Mouse (Mus musculus) stomach, embryonic 14.5 days (tissue): ENCODE measurements around the gene Hba-a1. TPM values are rescaled to one million over a fixed set of nuclear protein-coding genes. Genes with fewer than 3 reads are reported as not detected.

Source experiments
- ATAC-seq: fragments of 200-750 bp; cut with Nextera tagmentation; 2 replicates; pipeline ENCODE4 v1.8.0; 2017; ENCODE audit warnings: low read depth, moderate TSS enrichment; ENCODE audit not compliant: insufficient number of reproducible peaks, insufficient read depth, low FRiP score
- H3K27ac ChIP-seq: fragments of 300-500 bp; sonication (generic); 2 replicates; pipeline ENCODE4 v1.5.1; 2014; ENCODE audit warnings: mild to moderate bottlenecking, low read length, moderate library complexity, mixed read lengths
- H3K27me3 ChIP-seq: fragments of 300-500 bp; sonication (generic); 2 replicates; pipeline ENCODE4 v1.6.1; 2014; ENCODE audit warnings: low read length, control low read depth, mixed read lengths; ENCODE audit not compliant: control insufficient read depth, insufficient read depth
- H3K36me3 ChIP-seq: fragments of 300-500 bp; sonication (generic); 2 replicates; pipeline ENCODE4 v1.6.1; 2014; ENCODE audit warnings: mild to moderate bottlenecking, control low read depth, low read length, moderate library complexity, mixed read lengths; ENCODE audit not compliant: control insufficient read depth, insufficient read depth
- H3K4me1 ChIP-seq: fragments of 300-500 bp; sonication (generic); 2 replicates; pipeline ENCODE4 v1.6.1; 2014; ENCODE audit warnings: low read length, control low read depth, mixed read lengths; ENCODE audit not compliant: control insufficient read depth, insufficient read depth
- H3K4me2 ChIP-seq: fragments of 300-500 bp; sonication (generic); replicated peaks from 2 replicates; pipeline ENCODE4 v1.6.1; 2014; ENCODE audit warnings: low read depth, low read length, control low read depth
- H3K4me3 ChIP-seq: fragments of 300-500 bp; sonication (generic); 2 replicates; pipeline ENCODE4 v1.5.1; 2014; ENCODE audit warnings: low read depth, low read length, control low read depth
- H3K9ac ChIP-seq: fragments of 300-500 bp; sonication (generic); replicated peaks from 2 replicates; pipeline ENCODE4 v1.6.1; 2014; ENCODE audit warnings: low read depth, mild to moderate bottlenecking, control low read depth, low read length, moderate library complexity, mixed read lengths
- H3K9me3 ChIP-seq: fragments of 300-500 bp; sonication (generic); 2 replicates; pipeline ENCODE4 v1.6.1; 2016; ENCODE audit warnings: low read depth, low read length, control low read depth; ENCODE audit not compliant: control insufficient read depth
- WGBS: fragments of 180-500 bp; shearing (Covaris S2); extraction: QIAGEN DNeasy Blood & Tissue Kit; methylation state at CpG from one replicate; pipeline ENCODE4 v1.1.7; 2014; 5-methylcytosine and 5-hydroxymethylcytosine counted together
- polyA plus RNA-seq: library from polyadenylated mRNA; unstranded; fragments of >200 nt; fragmentation: Nextera tagmentation; extraction: Ambion mirVana; gene quantifications from 2 replicates; pipeline ENCODE4 v1.2.1, GENCODE M21; 2014

Hba-a1 gene
- polyA plus RNA-seq, 1 experiment from 2014 or later, result 2,565 TPM

DNA sequence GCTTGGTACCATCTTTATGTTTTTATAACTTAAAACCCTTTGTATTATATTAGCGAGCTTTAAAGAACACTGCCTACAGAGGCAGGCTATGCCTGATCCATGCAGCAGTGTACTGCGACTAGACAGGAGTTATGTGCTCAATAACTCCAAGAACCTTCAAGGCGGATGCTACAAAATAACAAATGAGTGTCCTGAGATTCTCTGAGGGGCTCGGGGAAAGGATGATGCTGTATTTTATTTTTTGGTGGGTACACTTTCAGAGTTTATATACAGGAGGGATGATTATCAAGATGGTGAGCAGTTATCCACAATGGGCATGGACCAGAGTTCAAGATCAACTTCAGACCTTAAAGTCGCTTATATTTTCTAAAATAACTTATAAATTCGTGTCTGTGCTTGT is 16.5 kb upstream of the Hba-a1 start:
- H3K4me2 ChIP-seq, result peak overlapping the region; percentile 59
- no peaks in the 10 kb centered on the region for H3K27me3 ChIP-seq
- no peak for ATAC-seq
- H3K27ac ChIP-seq, result peak overlapping the region; percentile 95
- H3K4me3 ChIP-seq, result peak overlapping the region; percentile 92
- peaks cover 8% of the 10 kb centered on the region; the same call in 1 of the 2 replicates for H3K4me1 ChIP-seq
- H3K36me3 ChIP-seq, result no peaks in the 10 kb centered on the region; the same call in 1 of the 2 replicates
- 14% methylated on average over 6 of the region's 6 CpGs for WGBS
- no peaks in the 10 kb centered on the region for H3K9me3 ChIP-seq
- peak overlapping the region; percentile 96 for H3K9ac ChIP-seq

DNA sequence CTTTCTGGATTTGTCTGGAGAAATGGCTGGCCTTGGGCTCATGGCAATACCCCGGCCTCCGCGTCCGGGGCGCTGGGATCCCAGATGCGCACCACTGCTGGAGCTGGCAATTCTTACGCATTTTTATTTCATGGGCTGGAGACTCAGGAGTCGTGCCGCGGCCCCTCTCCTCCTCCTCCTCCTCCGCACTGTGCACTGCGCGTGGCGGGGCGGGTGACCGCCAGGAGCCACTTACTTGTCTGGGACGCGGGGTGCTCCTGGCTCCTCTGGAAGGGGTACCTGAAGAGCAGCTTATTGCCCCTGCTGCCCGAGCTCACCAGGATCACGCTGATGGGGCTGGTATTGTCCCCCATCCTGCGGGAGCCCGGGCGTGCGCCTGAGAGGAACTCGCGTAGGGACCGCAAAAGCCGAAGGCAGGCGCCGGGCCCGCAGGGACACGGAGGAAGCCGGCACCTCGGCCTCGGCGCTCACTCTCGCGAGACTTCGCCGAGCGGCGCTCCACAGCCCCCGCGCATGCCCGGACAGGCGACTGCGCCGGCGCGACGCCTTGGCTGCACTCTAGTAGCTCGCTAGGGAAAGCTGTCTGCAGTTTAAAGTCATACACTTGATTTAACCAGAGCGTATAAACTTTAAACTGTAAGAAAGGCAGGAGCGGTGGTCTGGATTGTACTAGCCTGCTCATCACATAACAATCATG is 16.0 kb upstream of the Hba-a1 start, which contains the start of gene Nprl3:
TSS of gene Nprl3 (minus strand) at position 520 of the 697 bp plus-strand sequence.
- Histone ChIP-seq H3K27me3 (no peaks in the 10 kb centered on the region), H3K9ac (peak within 1 kb of the TSS; percentile 96), H3K4me1 (peaks cover 8% of the 10 kb centered on the region; the same call in 1 of the 2 replicates), H3K9me3 (no peaks in the 10 kb centered on the region), H3K36me3 (no peaks in the 10 kb centered on the region; the same call in 1 of the 2 replicates), H3K27ac (peak within 1 kb of the TSS; percentile 95), H3K4me2 (peak within 1 kb of the TSS; percentile 59), H3K4me3 (peak within 1 kb of the TSS; percentile 92)
- WGBS, result under 1% methylated on average over 54 of the region's 54 CpGs
- peak; percentile 99 for ATAC-seq

DNA sequence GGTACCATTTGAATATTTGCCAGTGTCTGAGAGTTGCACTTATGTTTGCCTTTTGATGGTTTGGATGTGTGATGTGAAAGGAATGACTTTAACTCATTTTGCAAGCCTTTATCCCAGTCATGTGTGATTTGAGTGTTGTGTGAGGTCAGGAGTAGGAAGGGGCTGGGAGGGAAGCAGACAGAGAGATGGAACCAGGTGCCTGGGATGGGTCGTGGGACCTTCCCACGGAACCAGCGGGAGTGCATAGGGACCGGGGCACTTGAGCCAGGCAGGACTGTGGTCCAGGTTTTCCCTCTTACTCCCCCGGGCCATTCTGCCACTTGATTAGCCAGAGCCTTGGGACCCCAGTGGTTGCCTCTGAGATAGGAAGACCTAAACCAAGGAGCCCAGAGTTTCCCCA is 15.3 kb upstream of the Hba-a1 start:
- Histone ChIP-seq H3K36me3 (no peaks in the 10 kb centered on the region), H3K27me3 (no peaks in the 10 kb centered on the region), H3K9me3 (no peaks in the 10 kb centered on the region), H3K4me2 (peak overlapping the region; percentile 59), H3K27ac (peak overlapping the region; percentile 49; the same call in 1 of the 2 replicates), H3K9ac (peak overlapping the region; percentile 96), H3K4me3 (peak overlapping the region; percentile 92), H3K4me1 (peaks cover 5% of the 10 kb centered on the region; the same call in 1 of the 2 replicates)
- ATAC-seq, result no peak
- WGBS, result 23% methylated on average over 5 of the region's 5 CpGs

DNA sequence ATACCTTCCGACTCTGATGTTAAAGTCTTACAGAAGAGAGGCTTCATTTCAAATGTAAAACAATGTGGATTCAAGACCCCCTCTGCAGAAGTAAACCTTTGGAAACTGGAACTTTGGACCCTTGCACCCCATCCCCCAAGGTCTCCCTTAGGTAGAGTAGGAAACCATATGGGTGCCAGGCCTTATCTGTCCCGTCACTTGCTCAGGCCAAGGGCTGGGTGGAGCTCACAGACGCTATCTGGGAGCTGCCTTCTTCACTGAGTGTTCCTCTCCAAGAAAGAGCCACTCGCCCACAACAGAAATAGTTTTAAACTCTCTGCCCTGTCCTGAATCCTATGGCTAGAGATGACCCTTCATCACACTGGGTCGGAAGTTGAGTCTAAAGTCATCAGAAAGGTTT is 14.4 kb upstream of the Hba-a1 start:
- H3K9me3 ChIP-seq, result no peaks in the 10 kb centered on the region
- no peak overlapping the region for H3K4me2 ChIP-seq
- peak; percentile 59; the same call in 1 of the 2 replicates for ATAC-seq
- no peaks in the 10 kb centered on the region for H3K27me3 ChIP-seq
- H3K27ac ChIP-seq, result no peak overlapping the region
- 77% methylated on average over 5 of the region's 5 CpGs for WGBS
- H3K36me3 ChIP-seq, result no peaks in the 10 kb centered on the region
- H3K4me1 ChIP-seq, result peaks cover 5% of the 10 kb centered on the region; the same call in 1 of the 2 replicates
- no peak overlapping the region for H3K4me3 ChIP-seq
- no peak overlapping the region for H3K9ac ChIP-seq

DNA sequence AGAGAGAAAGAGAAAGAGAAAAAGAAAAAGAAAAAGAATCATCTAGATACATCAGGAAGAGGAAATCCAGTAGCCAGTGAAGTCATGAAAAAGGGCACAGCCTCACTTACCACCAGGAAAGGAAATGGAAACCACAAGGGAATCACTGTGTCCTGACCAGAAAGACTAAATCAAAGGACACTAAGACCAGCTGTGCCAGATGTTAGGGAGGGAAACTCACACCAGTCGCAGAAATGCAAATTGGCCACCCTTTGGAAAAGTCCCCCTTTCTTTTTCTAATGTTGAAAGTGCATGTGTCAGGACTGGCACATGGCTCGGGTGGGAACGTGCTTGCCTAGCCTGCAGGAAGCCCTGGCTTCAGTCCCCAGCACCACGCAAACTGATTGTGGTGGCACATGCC is 12.1 kb upstream of the Hba-a1 start:
- no peaks in the 10 kb centered on the region for H3K9me3 ChIP-seq
- no peak overlapping the region for H3K9ac ChIP-seq
- H3K4me3 ChIP-seq, result no peak overlapping the region
- no peak overlapping the region for H3K27ac ChIP-seq
- H3K4me1 ChIP-seq, result peaks cover 5% of the 10 kb centered on the region; the same call in 1 of the 2 replicates
- H3K27me3 ChIP-seq, result 0 out of 2 replicates have a peak, but pooled peaks cover 3% of the 10 kb centered on the region
- no peak overlapping the region for H3K4me2 ChIP-seq
- no peaks in the 10 kb centered on the region for H3K36me3 ChIP-seq
- 39% methylated on average over 4 of the region's 4 CpGs for WGBS
- ATAC-seq, result no peak

DNA sequence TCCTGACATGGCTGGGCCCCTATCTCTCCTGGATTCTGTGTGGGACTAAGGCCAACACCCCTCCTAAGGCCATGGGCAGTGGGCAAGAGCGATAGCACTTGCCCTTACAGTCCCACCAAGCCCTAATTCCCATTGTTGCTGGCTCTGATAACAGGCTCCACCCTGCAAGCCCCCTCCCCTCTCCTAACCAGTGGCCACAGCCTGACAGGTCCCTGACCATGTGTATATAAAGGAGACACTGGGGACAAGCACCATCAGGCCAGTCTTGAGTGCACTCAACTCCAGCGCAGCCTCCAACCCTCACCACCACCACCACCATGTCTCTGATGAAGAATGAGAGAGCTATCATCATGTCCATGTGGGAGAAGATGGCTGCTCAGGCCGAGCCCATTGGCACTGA is 7.0 kb upstream of the Hba-a1 start, which contains the start of gene Hba-x:
TSS of gene Hba-x (plus strand) at position 54 of the 400 bp plus-strand sequence.
- 0 out of 2 replicates have a peak, but pooled peaks cover 3% of the 10 kb centered on the region for H3K27me3 ChIP-seq
- H3K4me2 ChIP-seq, result no peak within 1 kb of the TSS
- no peak within 1 kb of the TSS for H3K27ac ChIP-seq
- no peak for ATAC-seq
- no peaks in the 10 kb centered on the region for H3K4me1 ChIP-seq
- H3K36me3 ChIP-seq, result no peaks in the 10 kb centered on the region
- no peak within 1 kb of the TSS for H3K9ac ChIP-seq
- WGBS, result 74% methylated on average over 3 of the region's 3 CpGs
- no peak within 1 kb of the TSS for H3K4me3 ChIP-seq
- no peaks in the 10 kb centered on the region for H3K9me3 ChIP-seq

DNA sequence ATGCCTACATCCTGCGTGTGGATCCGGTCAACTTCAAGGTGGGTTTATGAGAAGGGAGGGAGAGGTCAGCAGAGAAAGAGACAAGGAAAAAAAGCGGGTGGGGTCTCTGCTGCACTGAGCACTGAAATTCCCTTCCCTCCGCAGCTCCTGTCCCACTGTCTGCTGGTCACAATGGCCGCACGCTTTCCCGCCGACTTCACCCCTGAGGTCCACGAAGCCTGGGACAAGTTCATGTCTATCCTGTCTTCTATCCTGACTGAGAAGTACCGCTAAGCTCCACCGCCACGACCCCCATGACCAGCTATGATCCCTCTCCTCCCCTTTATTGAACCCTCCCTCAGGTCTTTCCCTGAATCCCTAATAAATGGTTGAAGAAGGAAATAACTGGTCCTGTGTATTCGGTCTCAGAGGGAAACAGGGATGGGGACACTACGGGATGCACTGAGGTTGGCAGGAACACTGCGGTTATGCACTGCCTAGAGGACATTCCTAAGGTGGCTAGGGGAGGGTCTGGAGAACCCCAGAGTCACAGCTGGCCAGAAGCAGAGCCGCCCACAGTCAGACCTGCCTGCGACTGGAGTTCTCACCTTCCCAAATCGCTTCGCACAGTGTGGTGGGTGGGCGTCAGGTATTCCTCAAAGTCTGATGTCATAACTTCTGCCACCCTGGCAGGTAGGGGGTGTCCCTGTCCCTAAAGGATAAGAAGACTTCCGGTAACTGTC is 5.4 kb upstream of the Hba-a1 start:
- Histone ChIP-seq H3K9me3 (no peaks in the 10 kb centered on the region), H3K4me3 (no peak overlapping the region), H3K9ac (no peak overlapping the region), H3K4me1 (no peaks in the 10 kb centered on the region), H3K4me2 (no peak overlapping the region), H3K27ac (no peak overlapping the region), H3K36me3 (no peaks in the 10 kb centered on the region), H3K27me3 (0 out of 2 replicates have a peak, but pooled peaks cover 3% of the 10 kb centered on the region)
- ATAC-seq, result no peak
- 65% methylated on average over 21 of the region's 21 CpGs for WGBS

DNA sequence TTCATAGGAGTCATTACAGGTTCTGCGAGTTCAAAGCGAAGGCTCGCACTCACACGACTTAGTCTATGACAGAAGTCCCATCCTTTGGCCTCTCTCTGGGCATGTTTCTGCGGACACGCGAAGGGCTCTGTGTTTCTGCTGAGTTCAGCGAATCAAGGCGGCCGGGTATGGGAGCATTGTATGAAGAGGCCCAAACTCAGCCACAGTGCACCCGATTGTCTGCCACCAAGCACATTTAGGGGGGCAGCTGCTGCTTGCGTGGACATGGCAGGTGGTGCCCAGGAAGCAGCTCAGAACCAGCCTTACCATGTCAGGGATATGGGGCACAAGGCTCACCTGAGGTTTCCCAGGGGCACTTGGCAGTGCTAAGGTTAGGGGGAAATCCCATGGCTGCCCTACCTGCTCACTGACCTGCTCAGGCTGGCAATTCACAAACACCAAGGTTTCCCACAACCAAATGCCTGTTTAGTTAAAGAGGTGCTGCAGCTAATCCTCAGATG is 4.8 kb upstream of the Hba-a1 start:
- Histone ChIP-seq H3K27ac (no peak overlapping the region), H3K4me3 (no peak overlapping the region), H3K27me3 (0 out of 2 replicates have a peak, but pooled peaks cover 3% of the 10 kb centered on the region), H3K9me3 (no peaks in the 10 kb centered on the region), H3K4me1 (no peaks in the 10 kb centered on the region), H3K9ac (no peak overlapping the region), H3K36me3 (no peaks in the 10 kb centered on the region), H3K4me2 (no peak overlapping the region)
- 80% methylated on average over 12 of the region's 12 CpGs for WGBS
- ATAC-seq, result no peak
